Mouse (Mus musculus): ENCODE data around the gene Atg5. TPM values are rescaled to one million over a fixed set of nuclear protein-coding genes. Genes with fewer than 3 reads are reported as not detected.
"Not testable (repeated sequence)": the region's sequence is repeated elsewhere in the genome, so short reads cannot be mapped to it uniquely, and the experiment has no call there.

Atg5 gene
- total RNA-seq (2021): 10 to 100 TPM; 21.4 to 21.5 TPM
- long read RNA-seq, experiment 1, transcript Atg5-201 (8 exons, 2,352 nt): major isoform, 34 of 46 reads
- long read RNA-seq, experiment 1, partial matches to known transcripts: 0 of 46 reads
- long read RNA-seq, experiment 1, other reads (novel, unspliced or antisense): 12 of 46 reads
- long read RNA-seq, experiment 2, transcript Atg5-201 (8 exons, 2,352 nt): major isoform, 24 of 31 reads
- long read RNA-seq, experiment 2, partial matches to known transcripts: 0 of 31 reads
- long read RNA-seq, experiment 2, other reads (novel, unspliced or antisense): 7 of 31 reads

GRCm38 (mm10) chr10:44268145-44268860 is at the start of gene Atg5:
TSS of gene Atg5 (plus strand) at chr10:44268358.
- DNase-seq (ENCODE audit: low spot score in 2 of 2): peak; percentile 99 to 100

- DNase-seq (ENCODE audit: low spot score in 2 of 2): not testable (repeated sequence)
Measured at GRCm38 (mm10) chr10:44219073-44219472, 49.1 kb upstream of the Atg5 start.

GRCm38 (mm10) chr10:44224345-44224744 is 43.8 kb upstream of the Atg5 start:
- no peak for DNase-seq (ENCODE audit: low spot score in 2 of 2)

- peak; percentile 41 to 59 for DNase-seq (ENCODE audit: low spot score in 2 of 2)
Measured at GRCm38 (mm10) chr10:44233351-44233750, 34.8 kb upstream of the Atg5 start.

- not testable (repeated sequence) for DNase-seq (ENCODE audit: low spot score in 2 of 2)
Measured at GRCm38 (mm10) chr10:44235298-44235697, 32.9 kb upstream of the Atg5 start.

GRCm38 (mm10) chr10:44256624-44257023 is 11.5 kb upstream of the Atg5 start:
- DNase-seq (ENCODE audit: low spot score in 2 of 2): no peak

- no peak for DNase-seq (ENCODE audit: low spot score in 2 of 2)
Measured at GRCm38 (mm10) chr10:44265835-44266234, 2.3 kb upstream of the Atg5 start.

GRCm38 (mm10) chr10:44266561-44266960 is 1.6 kb upstream of the Atg5 start:
- DNase-seq (ENCODE audit: low spot score in 2 of 2): no peak

GRCm38 (mm10) chr10:44267426-44268142 is 574 bp upstream of the Atg5 start:
- DNase-seq (ENCODE audit: low spot score in 2 of 2): no peak

- DNase-seq (ENCODE audit: low spot score in 2 of 2): no peak
Measured at GRCm38 (mm10) chr10:44269211-44269610, 1.1 kb downstream of the Atg5 start.

- DNase-seq (ENCODE audit: low spot score in 2 of 2): no peak
Measured at GRCm38 (mm10) chr10:44282323-44282722, 14.2 kb downstream of the Atg5 start.

GRCm38 (mm10) chr10:44285106-44285505 is 16.9 kb downstream of the Atg5 start:
- DNase-seq (ENCODE audit: low spot score in 2 of 2): no peak

- no peak for DNase-seq (ENCODE audit: low spot score in 2 of 2)
Measured at GRCm38 (mm10) chr10:44285935-44286334, 17.8 kb downstream of the Atg5 start.

GRCm38 (mm10) chr10:44290876-44291275 is 22.7 kb downstream of the Atg5 start:
- DNase-seq (ENCODE audit: low spot score in 2 of 2): no peak

- DNase-seq (ENCODE audit: low spot score in 2 of 2): peak in 1 of 2 experiments; percentile 38
Measured at GRCm38 (mm10) chr10:44292205-44292604, 24.0 kb downstream of the Atg5 start.

- DNase-seq (ENCODE audit: low spot score in 2 of 2): peak in 1 of 2 experiments; percentile 27
Measured at GRCm38 (mm10) chr10:44299165-44299564, 31.0 kb downstream of the Atg5 start.

GRCm38 (mm10) chr10:44300078-44300477 is 31.9 kb downstream of the Atg5 start:
- no peak for DNase-seq (ENCODE audit: low spot score in 2 of 2)

- peak; percentile 9 to 27 for DNase-seq (ENCODE audit: low spot score in 2 of 2)
Measured at GRCm38 (mm10) chr10:44303648-44304329, 35.6 kb downstream of the Atg5 start.

GRCm38 (mm10) chr10:44304330-44304717 is 36.2 kb downstream of the Atg5 start:
- DNase-seq (ENCODE audit: low spot score in 2 of 2): no peak

- no peak for DNase-seq (ENCODE audit: low spot score in 2 of 2)
Measured at GRCm38 (mm10) chr10:44304845-44305244, 36.7 kb downstream of the Atg5 start.

- DNase-seq (ENCODE audit: low spot score in 2 of 2): no peak
Measured at GRCm38 (mm10) chr10:44306308-44306707, 38.1 kb downstream of the Atg5 start.
